Mouse (Mus musculus) forebrain, postnatal 0 days (tissue): ENCODE data around the gene Mapk10. TPM values are rescaled to one million over a fixed set of nuclear protein-coding genes. Genes with fewer than 3 reads are reported as not detected.

Experiments
- ATAC-seq: fragments of 200-750 bp; cut with Nextera tagmentation; 2 replicates; pipeline ENCODE4 v1.8.0; 2017; ENCODE audit warnings: mild to moderate bottlenecking, moderate library complexity
- DNase-seq: peaks from one replicate; pipeline ENCODE4 v3.0.0-alpha.2; 2015
- H3K27ac ChIP-seq: fragments of 300-500 bp; sonication (generic); 2 replicates; pipeline ENCODE4 v1.5.1; 2014; ENCODE audit warnings: low read depth, mild to moderate bottlenecking, antibody characterized with exemption, low read length, moderate library complexity, mixed read lengths
- H3K27me3 ChIP-seq: fragments of 300-500 bp; sonication (generic); 2 replicates; pipeline ENCODE4 v1.6.1; 2014; ENCODE audit warnings: mild to moderate bottlenecking, low read length, mixed read lengths; ENCODE audit not compliant: insufficient read depth
- H3K36me3 ChIP-seq: fragments of 300-500 bp; sonication (generic); 2 replicates; pipeline ENCODE4 v1.6.1; 2014; ENCODE audit warnings: mild to moderate bottlenecking, moderate library complexity; ENCODE audit not compliant: insufficient read depth
- H3K4me1 ChIP-seq: fragments of 300-500 bp; sonication (generic); 2 replicates; pipeline ENCODE4 v1.6.1; 2014; ENCODE audit warnings: antibody characterized with exemption; ENCODE audit not compliant: insufficient read depth
- H3K4me2 ChIP-seq: fragments of 300-500 bp; sonication (generic); 2 replicates; pipeline ENCODE4 v1.6.1; 2014; ENCODE audit warnings: low read depth, mild to moderate bottlenecking, moderate library complexity
- H3K4me3 ChIP-seq: fragments of 300-500 bp; sonication (generic); 2 replicates; pipeline ENCODE4 v1.5.1; 2014; ENCODE audit warnings: low read depth, low read length, mixed read lengths
- H3K9ac ChIP-seq: fragments of 300-500 bp; sonication (generic); 2 replicates; pipeline ENCODE4 v1.6.1; 2014; ENCODE audit warnings: mild to moderate bottlenecking
- H3K9me3 ChIP-seq: fragments of 300-500 bp; sonication (generic); 2 replicates; pipeline ENCODE4 v1.6.1; 2016; ENCODE audit warnings: low read length
- CTCF ChIP-seq: sonication (generic); IDR thresholded peaks from 2 replicates; pipeline ENCODE4 v1.5.1; 2016; ENCODE audit warnings: antibody characterized with exemption, control low read depth, low read depth
- WGBS: fragments of 180-500 bp; shearing (Covaris S2); extraction: QIAGEN DNeasy Blood & Tissue Kit; methylation state at CpG from one replicate; pipeline ENCODE4 v1.1.7; 2014; 5-methylcytosine and 5-hydroxymethylcytosine counted together
- polyA plus RNA-seq: library from polyadenylated mRNA; unstranded; fragments of >200 nt; fragmentation: Nextera tagmentation; extraction: Ambion mirVana; gene quantifications from 2 replicates; pipeline ENCODE4 v1.2.1, GENCODE M21; 2015
- total RNA-seq: library from RNA; depleted of rRNA; stranded (reverse); fragments of >200 nt; gene quantifications from 2 replicates; pipeline ENCODE4 v1.2.3, GENCODE M21; 2014

Gene Mapk10
- total and polyA plus RNA-seq, 2 experiments from 2014 or later, result 41.5 to 89.2 TPM

- Histone ChIP-seq H3K4me2 (no peak overlapping the region), H3K4me3 (no peak overlapping the region), H3K27ac (no peak overlapping the region), H3K27me3 (no peaks in the 10 kb centered on the region), H3K36me3 (no peaks in the 10 kb centered on the region), H3K9me3 (no peaks in the 10 kb centered on the region), H3K9ac (no peak overlapping the region), H3K4me1 (peaks cover 10% of the 10 kb centered on the region; the same call in 1 of the 2 replicates)
- TF ChIP-seq CTCF, result no peak
- 90% methylated on average over 3 of the region's 3 CpGs for WGBS
- DNase-seq, result no peak
- ATAC-seq, result no peak
Observed at GRCm38 (mm10) chr5:103171207-103171606, 39.9 kb downstream of the Mapk10 start.

GRCm38 (mm10) chr5:103167371-103167770 is 43.8 kb downstream of the Mapk10 start:
- H3K4me2 ChIP-seq, result no peak overlapping the region
- 50% methylated on average over 5 of the region's 5 CpGs for WGBS
- H3K27ac ChIP-seq, result peak overlapping the region; percentile 45; the same call in 1 of the 2 replicates

GRCm38 (mm10) chr5:103166755-103167154 is 44.4 kb downstream of the Mapk10 start:
- TF ChIP-seq CTCF, result no peak
- no peak for DNase-seq
- 78% methylated on average over 2 of the region's 2 CpGs for WGBS

More at GRCm38 (mm10) chr5:103167371-103167770, 43.8 kb downstream of the Mapk10 start:
- Histone ChIP-seq H3K4me1 (peaks cover 11% of the 10 kb centered on the region), H3K27me3 (no peaks in the 10 kb centered on the region), H3K4me3 (no peak overlapping the region), H3K9me3 (no peaks in the 10 kb centered on the region), H3K36me3 (no peaks in the 10 kb centered on the region), H3K9ac (no peak overlapping the region)
- TF ChIP-seq CTCF, result no peak
- no peak for ATAC-seq
- DNase-seq, result no peak

GRCm38 (mm10) chr5:103164022-103164421 is 47.1 kb downstream of the Mapk10 start:
- Histone ChIP-seq H3K4me3 (no peak overlapping the region), H3K36me3 (no peaks in the 10 kb centered on the region), H3K27me3 (no peaks in the 10 kb centered on the region), H3K9me3 (no peaks in the 10 kb centered on the region), H3K4me1 (peaks cover 33% of the 10 kb centered on the region), H3K9ac (no peak overlapping the region), H3K4me2 (no peak overlapping the region), H3K27ac (no peak overlapping the region)
- no peak for ATAC-seq
- no peak for DNase-seq
- WGBS, result 95% methylated on average over 3 of the region's 3 CpGs
- TF ChIP-seq CTCF, result no peak

More at GRCm38 (mm10) chr5:103166755-103167154, 44.4 kb downstream of the Mapk10 start:
- H3K4me2 ChIP-seq, result no peak overlapping the region
- H3K4me1 ChIP-seq, result peaks cover 18% of the 10 kb centered on the region
- peak; percentile 58; the same call in 1 of the 2 replicates for ATAC-seq
- H3K9me3 ChIP-seq, result no peaks in the 10 kb centered on the region
- H3K9ac ChIP-seq, result no peak overlapping the region
- H3K36me3 ChIP-seq, result no peaks in the 10 kb centered on the region
- no peaks in the 10 kb centered on the region for H3K27me3 ChIP-seq
- no peak overlapping the region for H3K4me3 ChIP-seq
- no peak overlapping the region for H3K27ac ChIP-seq

- DNase-seq (no peak), ATAC-seq (no peak; the same call in 1 of the 2 replicates)
- no peaks in the 10 kb centered on the region for H3K27me3 ChIP-seq
- peak overlapping the region; percentile 8; the same call in 1 of the 2 replicates for H3K4me2 ChIP-seq
- no peaks in the 10 kb centered on the region for H3K9me3 ChIP-seq
- no peaks in the 10 kb centered on the region for H3K36me3 ChIP-seq
- peak overlapping the region; percentile 82 for H3K27ac ChIP-seq
- H3K4me3 ChIP-seq, result no peak overlapping the region
- H3K4me1 ChIP-seq, result peaks cover 26% of the 10 kb centered on the region
- TF ChIP-seq CTCF, result no peak
- WGBS, result 7% methylated on average over 3 of the region's 3 CpGs
- no peak overlapping the region for H3K9ac ChIP-seq
Observed at GRCm38 (mm10) chr5:103161574-103161973, 49.6 kb downstream of the Mapk10 start.

- Histone ChIP-seq H3K9ac (no peak overlapping the region), H3K4me2 (peak overlapping the region; percentile 8; the same call in 1 of the 2 replicates), H3K4me3 (no peak overlapping the region), H3K27me3 (no peaks in the 10 kb centered on the region), H3K4me1 (peaks cover 26% of the 10 kb centered on the region), H3K9me3 (no peaks in the 10 kb centered on the region), H3K36me3 (no peaks in the 10 kb centered on the region), H3K27ac (peak overlapping the region; percentile 82)
- ATAC-seq, result peak; percentile 94
- DNase-seq, result peak; percentile 86
- no peak for TF ChIP-seq CTCF
- 4% methylated on average over 1 of the region's 1 CpGs for WGBS
Observed at GRCm38 (mm10) chr5:103161196-103161540, 50.0 kb downstream of the Mapk10 start.

- Histone ChIP-seq H3K4me2 (peak overlapping the region; percentile 8; the same call in 1 of the 2 replicates), H3K36me3 (no peaks in the 10 kb centered on the region), H3K27me3 (no peaks in the 10 kb centered on the region), H3K9me3 (no peaks in the 10 kb centered on the region), H3K27ac (peak overlapping the region; percentile 82), H3K4me3 (no peak overlapping the region), H3K9ac (no peak overlapping the region), H3K4me1 (peaks cover 26% of the 10 kb centered on the region)
- peak; percentile 76 for DNase-seq
- WGBS, result 12% methylated on average over 8 of the region's 8 CpGs
- ATAC-seq, result no peak; the same call in 1 of the 2 replicates
- TF ChIP-seq CTCF, result no peak
Observed at GRCm38 (mm10) chr5:103160314-103161195, 50.6 kb downstream of the Mapk10 start.
